In genomic region chr15:85668871-85669651, GRCm38 (mm10) we compare ENCODE assay signal across 10 mouse cellular contexts.
DNase-seq lines count a peak whose midpoint lies in the region; ATAC-seq and TF ChIP-seq lines count a peak whose summit lies in the region.
"Had no signal": no experiment of that assay in that cellular context is flagged by ENCODE, and none has a peak within 500 bp of the region (broad histone marks: within the 10 kb centered on the region; RNA-seq: fewer than 3 reads in every experiment).

No protein-coding gene starts in this region.

- H3K4me1 ChIP-seq in heart, embryonic 15.5 days (replicated peaks) = peaks cover 28% of the 10 kb centered on the region
- peaks cover 29% of the 10 kb centered on the region for H3K4me1 ChIP-seq in neural tube, embryonic 12.5 days
- H3K4me1 ChIP-seq in hindbrain, embryonic 14.5 days (replicated peaks; ENCODE audit: control insufficient read depth, insufficient read depth, low read length) = peaks cover 17% of the 10 kb centered on the region
- H3K4me1 ChIP-seq in small intestine, adult 2 months (ENCODE audit: control insufficient read depth, insufficient read depth, insufficient read length, low read length) = peaks cover 5% of the 10 kb centered on the region; the same call in 1 of the 2 replicates

- peak overlapping the region; percentile 99 for H3K9ac ChIP-seq in heart, embryonic 15.5 days
- H3K9ac ChIP-seq in neural tube, embryonic 12.5 days = peak overlapping the region; percentile 97; the same call in 1 of the 2 replicates
- H3K9ac ChIP-seq in hindbrain, embryonic 14.5 days = peak overlapping the region; percentile 97; the same call in 1 of the 2 replicates

- 0 out of 2 replicates have a peak, but pooled peaks cover 5% of the 10 kb centered on the region for H3K27me3 ChIP-seq in heart, embryonic 15.5 days
- peaks cover 45% of the 10 kb centered on the region for H3K27me3 ChIP-seq in neural tube, embryonic 12.5 days (replicated peaks)
- H3K27me3 ChIP-seq in hindbrain, embryonic 14.5 days (ENCODE audit: control insufficient read depth, insufficient read depth, low read length) = peaks cover 44% of the 10 kb centered on the region
- no peaks in the 10 kb centered on the region for H3K27me3 ChIP-seq in small intestine, adult 2 months (ENCODE audit: control insufficient read depth, insufficient read depth, low read length)
- H3K27me3 ChIP-seq: Patski had no signal

- no peak for TF ChIP-seq POLR2A in small intestine, adult 2 months (IDR thresholded peaks at IDR 0.05; ENCODE audit: low read depth, low read length)

- WGBS in heart, embryonic 15.5 days = 62% methylated on average over 9 of the region's 9 CpGs
- 61% methylated on average over 9 of the region's 9 CpGs for WGBS in neural tube, embryonic 12.5 days
- 46% methylated on average over 9 of the region's 9 CpGs for WGBS in hindbrain, embryonic 14.5 days
- WGBS in small intestine, adult 2 months = 8% methylated on average over 9 of the region's 9 CpGs

- peak overlapping the region; percentile 86 for H3K4me2 ChIP-seq in heart, embryonic 15.5 days
- H3K4me2 ChIP-seq in neural tube, embryonic 12.5 days (replicated peaks) = peak overlapping the region; percentile 81
- peak overlapping the region; percentile 80 for H3K4me2 ChIP-seq in hindbrain, embryonic 14.5 days (replicated peaks)

- no peak for ATAC-seq in heart, embryonic 15.5 days (replicated peaks; ENCODE audit: insufficient number of reproducible peaks, insufficient read depth, low FRiP score, low read depth)
- no peak for ATAC-seq in neural tube, embryonic 12.5 days (ENCODE audit: low FRiP score, low read depth)
- no peak for ATAC-seq in hindbrain, embryonic 14.5 days (ENCODE audit: low FRiP score)

- H3K36me3 ChIP-seq in heart, embryonic 15.5 days = peaks cover 2% of the 10 kb centered on the region; the same call in 1 of the 2 replicates
- H3K36me3 ChIP-seq in neural tube, embryonic 12.5 days = no peaks in the 10 kb centered on the region
- H3K36me3 ChIP-seq in hindbrain, embryonic 14.5 days (replicated peaks; ENCODE audit: control insufficient read depth, insufficient read depth) = peaks cover 3% of the 10 kb centered on the region; the same call in 1 of the 2 replicates
- no peaks in the 10 kb centered on the region for H3K36me3 ChIP-seq in small intestine, adult 2 months (ENCODE audit: control insufficient read depth, insufficient read depth, low read length)
- H3K36me3 ChIP-seq: embryonic facial prominence, embryonic 12.5 days had no signal

- H3K27ac ChIP-seq in heart, embryonic 15.5 days = peak overlapping the region; percentile 98
- H3K27ac ChIP-seq in neural tube, embryonic 12.5 days = peak overlapping the region; percentile 98; the same call in 1 of the 2 replicates
- peak overlapping the region; percentile 98 for H3K27ac ChIP-seq in hindbrain, embryonic 14.5 days
- H3K27ac ChIP-seq in small intestine, adult 2 months (ENCODE audit: insufficient read depth, low read depth, low read length) = peak overlapping the region; percentile 99
- H3K27ac ChIP-seq: embryonic facial prominence, embryonic 12.5 days had no signal

- DNase-seq in heart, adult 9 months (ENCODE audit: low spot score in 2 of 2) = no peak
- no peak for DNase-seq in neural tube, embryonic 10.5 days (ENCODE audit: extremely low spot score, low spot score)
- DNase-seq in hindbrain, embryonic 14.5 days (ENCODE audit: low spot score) = no peak
- DNase-seq in gastrocnemius, adult 18-20 months (ENCODE audit: low spot score) = no peak
- DNase-seq in gastrocnemius, postnatal 25 days = no peak

- no peaks in the 10 kb centered on the region for H3K9me3 ChIP-seq in heart, embryonic 15.5 days (replicated peaks)
- H3K9me3 ChIP-seq in neural tube, embryonic 12.5 days = no peaks in the 10 kb centered on the region
- no peaks in the 10 kb centered on the region for H3K9me3 ChIP-seq in hindbrain, embryonic 14.5 days (ENCODE audit: control insufficient read depth, low read length)
- H3K9me3 ChIP-seq: embryonic facial prominence, embryonic 12.5 days had no signal

- no peak for TF ChIP-seq CTCF in small intestine, adult 2 months (IDR thresholded peaks at IDR 0.05; ENCODE audit: extremely low read depth, insufficient read length, insufficient replicate concordance, low read depth, low read length)

- peak overlapping the region; percentile 90; the same call in 1 of the 2 replicates for H3K4me3 ChIP-seq in heart, embryonic 15.5 days
- H3K4me3 ChIP-seq in neural tube, embryonic 12.5 days = no peak overlapping the region
- peak overlapping the region; percentile 89; the same call in 1 of the 2 replicates for H3K4me3 ChIP-seq in hindbrain, embryonic 14.5 days (replicated peaks; ENCODE audit: low read length)
- peak overlapping the region; percentile 27; the same call in 1 of the 2 replicates for H3K4me3 ChIP-seq in small intestine, adult 2 months (ENCODE audit: low read depth, low read length)
